Mouse (Mus musculus) heart, embryonic 13.5 days (tissue): ENCODE results near the gene Tmem80. TPM values are rescaled to one million over a fixed set of nuclear protein-coding genes. Genes with fewer than 3 reads are reported as not detected.
A peak's percentile ranks its signal among the peaks of the same experiment; 100 is the strongest.

Experiments
- ATAC-seq: fragments of 200-750 bp; cut with Nextera tagmentation; 2 replicates; pipeline ENCODE4 v1.8.0; 2017; ENCODE audit warnings: moderate TSS enrichment; ENCODE audit not compliant: insufficient number of reproducible peaks, low FRiP score, low TSS enrichment; ENCODE audit errors: extremely low read depth
- H3K27ac ChIP-seq: fragments of 300-500 bp; sonication (generic); replicated peaks from 2 replicates; pipeline ENCODE4 v1.5.1; 2015; ENCODE audit warnings: moderate library complexity, mild to moderate bottlenecking, inconsistent platforms
- H3K27me3 ChIP-seq: fragments of 300-500 bp; sonication (generic); replicated peaks from 2 replicates; pipeline ENCODE4 v1.6.1; 2015; ENCODE audit warnings: mild to moderate bottlenecking, inconsistent platforms
- H3K36me3 ChIP-seq: fragments of 300-500 bp; sonication (generic); 2 replicates; pipeline ENCODE4 v1.6.1; 2015; ENCODE audit warnings: mild to moderate bottlenecking, inconsistent platforms
- H3K4me1 ChIP-seq: fragments of 300-500 bp; sonication (generic); 2 replicates; pipeline ENCODE4 v1.6.1; 2015; ENCODE audit warnings: inconsistent platforms
- H3K4me2 ChIP-seq: fragments of 300-500 bp; sonication (generic); 2 replicates; pipeline ENCODE4 v1.6.1; 2015; ENCODE audit warnings: inconsistent platforms, mild to moderate bottlenecking, moderate library complexity
- H3K4me3 ChIP-seq: fragments of 300-500 bp; sonication (generic); 2 replicates; pipeline ENCODE4 v1.5.1; 2015; ENCODE audit warnings: moderate library complexity, mild to moderate bottlenecking, inconsistent platforms
- H3K9ac ChIP-seq: fragments of 300-500 bp; sonication (generic); 2 replicates; pipeline ENCODE4 v1.6.1; 2015; ENCODE audit warnings: inconsistent platforms, mild to moderate bottlenecking, moderate library complexity
- H3K9me3 ChIP-seq: fragments of 300-500 bp; sonication (generic); 2 replicates; pipeline ENCODE4 v1.6.1; 2016; ENCODE audit warnings: inconsistent platforms
- WGBS: fragments of 180-500 bp; shearing (Covaris S2); methylation state at CpG from one replicate; pipeline ENCODE4 v1.1.7; 2015; ENCODE audit warnings: mixed read lengths; 5-methylcytosine and 5-hydroxymethylcytosine counted together
- polyA plus RNA-seq: library from polyadenylated mRNA; unstranded; fragments of >200 nt; fragmentation: Nextera tagmentation; extraction: Ambion mirVana; gene quantifications from 2 replicates; pipeline ENCODE4 v1.2.1, GENCODE M21; 2015

Gene Tmem80
- polyA plus RNA-seq = 33.2 and 39.9 TPM in 2 replicates

DNA sequence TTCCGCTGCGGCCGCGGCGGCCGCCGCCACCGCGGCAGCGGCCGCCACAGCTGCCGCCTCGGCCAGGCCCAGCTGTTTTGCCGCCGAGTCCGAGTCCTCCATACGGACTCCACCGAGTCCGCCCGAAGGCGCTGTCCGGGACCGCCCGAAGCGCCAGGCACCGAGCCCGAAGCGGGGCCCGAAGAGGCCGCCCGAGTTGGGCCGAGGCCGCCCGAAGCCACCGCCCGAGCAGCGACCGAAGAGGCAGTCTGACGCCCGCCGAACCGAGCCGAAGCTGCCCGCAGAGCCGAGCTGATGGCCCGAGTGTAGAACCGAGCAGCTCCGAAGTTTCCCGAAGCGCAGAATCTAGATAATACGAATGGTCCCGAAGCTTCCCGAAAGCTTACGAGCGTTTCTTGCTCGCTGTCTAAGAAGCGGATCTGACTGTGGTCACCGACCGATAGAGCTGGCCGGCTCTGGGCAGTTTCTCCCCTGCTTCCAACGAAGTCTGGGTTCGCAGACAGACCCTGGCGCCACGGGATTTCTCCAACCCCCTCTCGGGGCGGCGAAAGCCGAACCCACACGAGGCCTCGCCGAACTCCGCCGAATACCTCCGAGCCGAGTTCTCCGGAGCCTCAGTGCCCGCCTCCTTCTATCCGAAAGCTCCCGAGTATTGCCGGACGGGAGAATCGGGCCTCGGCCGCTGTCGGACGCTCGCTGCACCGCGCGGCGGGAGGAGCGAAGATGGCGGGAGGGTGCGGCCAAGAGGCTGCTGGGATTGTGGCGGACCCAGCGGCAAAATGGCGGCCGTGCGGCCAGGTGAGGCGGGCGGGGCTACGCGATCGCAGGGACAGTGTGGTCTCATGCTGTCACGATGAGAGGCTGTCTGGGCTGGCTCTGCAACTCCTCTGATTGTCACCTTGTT lies at the start of gene Tmem80, which contains the start of gene Deaf1:
Gene Tmem80, plus strand, starts transcription at position 271 of the 904 bp plus-strand sequence.
Gene Deaf1, minus strand, starts transcription at position 222 of the 904 bp plus-strand sequence.
- Histone ChIP-seq H3K27ac (peak within 1 kb of the TSS; percentile 97), H3K4me2 (peak within 1 kb of the TSS; percentile 99), H3K36me3 (peaks cover 22% of the 10 kb centered on the region), H3K27me3 (no peaks in the 10 kb centered on the region), H3K9ac (peak within 1 kb of the TSS; percentile 97), H3K4me3 (peak within 1 kb of the TSS; percentile 68), H3K4me1 (peaks cover 26% of the 10 kb centered on the region), H3K9me3 (no peaks in the 10 kb centered on the region)
- under 1% methylated on average over 96 of the region's 105 CpGs for WGBS
- peak; percentile 92 for ATAC-seq

DNA sequence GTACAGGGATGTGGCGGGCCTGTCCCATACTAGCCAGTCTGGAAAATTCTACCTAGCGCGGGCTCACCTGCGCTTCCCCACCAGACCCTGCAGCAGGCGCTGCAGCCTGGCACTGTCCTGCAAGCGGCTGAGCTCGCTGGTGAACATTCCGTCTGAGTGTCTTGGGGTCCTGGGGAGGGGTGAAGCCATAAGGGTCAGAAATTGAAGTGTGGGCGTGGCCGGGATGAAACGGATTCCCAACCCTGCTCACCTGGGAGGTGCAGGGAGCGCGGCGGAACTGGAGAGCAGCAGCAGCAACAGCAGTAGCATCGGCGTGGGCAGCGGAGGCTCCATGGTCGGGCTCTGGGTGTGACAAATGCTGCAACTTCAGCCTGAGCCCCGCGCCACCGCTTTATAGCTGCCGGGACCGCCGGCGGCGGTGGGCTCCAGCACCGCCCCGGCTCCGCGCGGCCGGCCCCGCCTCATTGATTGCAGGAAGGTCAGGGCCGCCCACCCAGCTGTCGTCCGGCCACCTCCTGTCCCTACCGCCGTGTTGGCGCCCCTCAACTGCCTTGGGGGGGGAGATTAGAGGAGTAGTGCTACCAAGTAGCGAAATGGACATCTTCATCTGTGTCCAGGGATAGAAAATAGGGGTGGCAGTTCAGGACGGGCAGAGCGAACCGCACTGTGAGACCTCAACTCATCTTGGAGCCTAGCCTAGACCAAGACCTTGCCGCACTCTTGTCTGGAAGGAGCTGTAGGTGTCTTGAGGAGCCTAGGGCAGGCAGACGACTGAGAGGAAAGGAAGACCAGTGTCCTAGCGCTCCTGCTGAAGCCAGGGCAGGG lies 48.6 kb upstream of the Tmem80 start, which contains the start of gene Sct:
Gene Sct, minus strand, starts transcription at position 368 of the 825 bp plus-strand sequence.
- Histone ChIP-seq H3K4me2 (peak within 1 kb of the TSS; percentile 84), H3K36me3 (no peaks in the 10 kb centered on the region), H3K27me3 (peaks cover 35% of the 10 kb centered on the region), H3K9ac (peak within 1 kb of the TSS; percentile 73), H3K27ac (no peak within 1 kb of the TSS), H3K9me3 (no peaks in the 10 kb centered on the region), H3K4me3 (peak within 1 kb of the TSS; percentile 55), H3K4me1 (peaks cover 12% of the 10 kb centered on the region)
- ATAC-seq = no peak
- 3% methylated on average over 46 of the region's 46 CpGs for WGBS

DNA sequence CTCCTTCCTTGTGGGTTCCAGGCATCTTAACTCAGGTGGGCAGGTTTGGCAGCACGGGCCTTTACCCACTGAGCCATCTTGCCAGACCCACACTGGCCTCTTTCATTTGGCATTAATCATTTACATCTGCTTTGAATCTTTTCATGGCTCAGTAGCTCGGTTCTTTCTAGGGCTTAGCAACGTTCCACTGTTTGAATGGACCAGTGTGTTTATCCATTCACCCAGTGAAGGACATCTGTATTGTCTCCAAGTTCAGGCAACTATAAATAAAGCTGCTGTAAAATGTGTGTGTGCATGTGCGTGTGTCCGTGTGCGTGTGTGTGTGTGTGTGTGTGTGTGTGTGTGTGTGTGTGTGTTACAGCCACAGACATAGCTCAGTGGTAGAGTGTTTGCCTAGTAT lies 46.1 kb upstream of the Tmem80 start:
- Histone ChIP-seq H3K4me1 (peaks cover 12% of the 10 kb centered on the region), H3K4me2 (no peak overlapping the region), H3K9ac (no peak overlapping the region), H3K9me3 (no peaks in the 10 kb centered on the region), H3K36me3 (no peaks in the 10 kb centered on the region), H3K27ac (no peak overlapping the region), H3K4me3 (no peak overlapping the region), H3K27me3 (peaks cover 32% of the 10 kb centered on the region)
- WGBS = 81% methylated on average over 6 of the region's 6 CpGs
- no peak for ATAC-seq

DNA sequence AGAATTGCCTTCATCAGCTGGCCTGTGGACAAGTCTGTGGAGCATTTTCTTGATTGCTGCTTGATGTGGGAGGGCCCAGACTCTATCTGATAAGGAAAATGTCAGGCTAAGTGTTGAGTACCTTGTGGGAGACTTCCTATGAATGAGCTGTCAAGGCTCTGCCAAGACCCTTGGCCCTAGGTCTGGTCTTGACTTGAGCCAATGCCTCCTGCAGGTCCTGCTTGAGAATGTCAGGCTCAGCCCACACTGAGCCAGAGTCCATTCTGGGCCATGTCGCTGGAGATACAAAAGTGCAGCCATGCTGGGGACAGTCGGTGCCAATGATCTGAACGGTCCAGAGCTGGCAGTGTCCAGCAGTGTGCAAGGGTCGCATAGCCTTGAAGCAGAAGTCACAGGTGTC lies 44.8 kb upstream of the Tmem80 start:
- no peaks in the 10 kb centered on the region for H3K36me3 ChIP-seq
- H3K9ac ChIP-seq = no peak overlapping the region
- H3K4me3 ChIP-seq = no peak overlapping the region
- H3K9me3 ChIP-seq = no peaks in the 10 kb centered on the region
- H3K27me3 ChIP-seq = peaks cover 25% of the 10 kb centered on the region
- H3K27ac ChIP-seq = no peak overlapping the region
- no peak overlapping the region for H3K4me2 ChIP-seq
- 74% methylated on average over 4 of the region's 4 CpGs for WGBS
- ATAC-seq = no peak
- peaks cover 12% of the 10 kb centered on the region for H3K4me1 ChIP-seq

DNA sequence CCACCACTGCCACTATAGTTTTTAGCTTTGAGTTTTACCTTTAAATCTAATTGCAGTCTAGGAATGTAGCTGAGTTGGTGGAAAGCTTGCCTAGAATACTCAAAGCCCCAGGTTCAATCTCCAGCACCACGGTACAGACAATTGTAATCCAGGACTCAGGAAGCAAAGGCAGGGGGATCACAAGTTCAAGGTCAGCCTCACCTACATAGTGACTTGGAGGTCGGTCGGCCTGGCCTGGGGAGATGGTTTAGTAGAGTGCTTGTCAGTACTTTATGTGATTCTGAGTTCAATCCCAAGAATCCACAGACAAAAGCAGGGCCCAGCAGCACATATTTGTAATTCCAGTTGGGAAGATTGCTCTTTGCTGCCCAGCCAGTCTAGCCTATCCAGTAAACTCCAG lies 39.5 kb upstream of the Tmem80 start:
- Histone ChIP-seq H3K36me3 (no peaks in the 10 kb centered on the region), H3K4me2 (no peak overlapping the region), H3K4me3 (no peak overlapping the region), H3K27me3 (peaks cover 44% of the 10 kb centered on the region), H3K9ac (no peak overlapping the region), H3K27ac (no peak overlapping the region), H3K9me3 (no peaks in the 10 kb centered on the region; the same call in 1 of the 2 replicates), H3K4me1 (peaks cover 10% of the 10 kb centered on the region)
- 64% methylated on average over 3 of the region's 3 CpGs for WGBS
- no peak for ATAC-seq

DNA sequence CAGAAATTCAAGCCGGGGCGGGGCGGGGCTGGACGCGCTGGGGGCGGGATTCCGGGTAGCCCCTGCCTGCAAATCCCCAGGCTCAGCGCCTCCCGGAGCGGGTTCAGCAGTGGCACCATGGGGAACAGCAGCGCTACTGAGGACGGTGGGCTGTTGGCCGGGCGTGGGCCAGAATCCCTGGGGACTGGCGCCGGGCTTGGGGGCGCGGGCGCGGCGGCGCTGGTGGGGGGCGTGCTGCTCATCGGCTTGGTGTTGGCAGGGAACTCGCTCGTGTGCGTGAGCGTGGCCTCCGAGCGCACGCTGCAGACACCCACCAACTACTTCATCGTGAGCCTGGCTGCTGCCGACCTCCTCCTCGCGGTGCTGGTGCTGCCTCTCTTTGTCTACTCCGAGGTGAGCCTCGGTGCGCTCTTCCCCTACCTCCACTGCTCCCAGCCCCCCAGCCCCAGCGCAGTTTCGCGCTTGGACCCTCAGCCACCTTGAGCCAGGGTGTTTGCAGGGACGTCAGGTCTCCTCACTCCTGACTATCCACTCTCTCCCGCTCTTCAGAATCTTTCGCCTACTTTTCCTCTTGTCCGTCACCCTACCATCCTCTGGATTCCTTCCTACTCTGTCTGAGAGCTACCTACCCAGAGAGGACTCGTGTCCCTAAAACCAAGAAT lies 35.5 kb upstream of the Tmem80 start, which contains the start of gene Drd4:
Gene Drd4, plus strand, starts transcription at position 86 of the 662 bp plus-strand sequence.
- Histone ChIP-seq H3K27me3 (peaks cover 74% of the 10 kb centered on the region), H3K27ac (no peak within 1 kb of the TSS), H3K4me2 (peak within 1 kb of the TSS; percentile 92), H3K9ac (peak within 1 kb of the TSS; percentile 75), H3K4me3 (peak within 1 kb of the TSS; percentile 58), H3K36me3 (peaks cover 4% of the 10 kb centered on the region), H3K4me1 (peaks cover 28% of the 10 kb centered on the region), H3K9me3 (no peaks in the 10 kb centered on the region; the same call in 1 of the 2 replicates)
- WGBS = 3% methylated on average over 46 of the region's 46 CpGs
- no peak for ATAC-seq

DNA sequence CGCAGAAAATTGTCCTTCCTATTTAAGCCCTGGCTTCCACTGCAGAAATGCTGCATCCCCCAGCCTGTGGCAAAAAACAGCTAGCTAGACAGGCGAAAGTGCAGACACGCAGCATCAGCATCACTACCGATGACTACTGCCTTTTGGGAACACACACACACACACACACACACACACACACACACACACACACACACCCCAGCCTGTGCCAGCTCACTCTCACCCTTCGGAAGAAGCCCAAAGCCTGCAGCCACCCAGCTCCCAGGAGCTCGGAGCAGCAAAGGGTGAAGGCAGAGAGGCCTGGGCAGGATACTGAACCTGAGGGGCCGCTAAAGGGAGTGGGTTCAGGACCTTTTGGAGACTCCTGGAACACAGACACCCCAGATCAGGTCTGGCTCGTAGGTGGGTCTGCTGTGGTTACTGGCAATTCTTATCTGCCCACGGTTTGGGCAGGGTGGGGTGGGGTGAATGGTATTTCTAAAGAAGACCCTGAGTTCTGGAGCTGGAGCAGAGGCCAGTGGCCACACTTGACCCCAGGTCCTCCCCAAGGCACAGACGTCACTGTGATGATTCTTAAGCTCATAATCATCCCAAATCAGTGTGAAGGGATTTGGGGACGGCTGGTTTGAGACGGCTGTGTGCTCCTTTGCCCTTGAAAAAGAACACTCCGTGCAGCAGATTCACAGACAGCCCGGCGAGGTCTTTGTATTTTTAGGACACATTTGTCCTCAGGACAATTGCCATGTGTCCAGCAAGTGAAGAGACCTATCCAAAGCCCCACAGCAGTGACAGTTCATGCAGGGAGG lies 34.8 kb upstream of the Tmem80 start:
- 39% methylated on average over 15 of the region's 15 CpGs for WGBS
- peaks cover 74% of the 10 kb centered on the region for H3K27me3 ChIP-seq
- peak overlapping the region; percentile 75 for H3K9ac ChIP-seq
- H3K9me3 ChIP-seq = no peaks in the 10 kb centered on the region; the same call in 1 of the 2 replicates
- no peak overlapping the region for H3K27ac ChIP-seq
- no peak for ATAC-seq
- peak overlapping the region; percentile 58 for H3K4me3 ChIP-seq
- peak overlapping the region; percentile 92 for H3K4me2 ChIP-seq
- H3K36me3 ChIP-seq = peaks cover 12% of the 10 kb centered on the region
- H3K4me1 ChIP-seq = peaks cover 28% of the 10 kb centered on the region

DNA sequence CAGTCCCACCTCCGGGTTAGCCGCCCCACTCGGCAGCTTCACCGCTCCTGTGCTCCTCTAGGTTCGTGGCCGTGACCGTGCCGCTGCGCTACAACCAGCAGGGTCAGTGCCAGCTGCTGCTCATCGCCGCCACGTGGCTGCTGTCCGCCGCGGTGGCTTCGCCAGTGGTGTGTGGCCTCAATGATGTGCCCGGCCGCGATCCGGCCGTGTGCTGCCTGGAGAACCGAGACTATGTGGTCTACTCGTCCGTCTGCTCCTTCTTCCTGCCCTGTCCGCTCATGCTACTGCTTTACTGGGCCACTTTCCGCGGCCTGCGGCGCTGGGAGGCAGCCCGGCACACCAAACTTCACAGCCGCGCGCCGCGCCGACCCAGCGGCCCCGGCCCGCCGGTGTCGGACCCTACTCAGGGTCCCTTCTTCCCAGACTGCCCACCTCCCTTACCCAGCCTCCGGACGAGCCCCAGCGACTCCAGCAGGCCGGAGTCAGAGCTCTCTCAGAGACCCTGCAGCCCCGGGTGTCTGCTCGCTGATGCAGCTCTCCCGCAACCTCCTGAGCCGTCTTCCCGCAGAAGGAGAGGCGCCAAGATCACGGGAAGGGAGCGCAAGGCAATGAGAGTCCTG lies 33.6 kb upstream of the Tmem80 start:
- H3K9ac ChIP-seq = peak overlapping the region; percentile 74
- peaks cover 74% of the 10 kb centered on the region for H3K27me3 ChIP-seq
- under 1% methylated on average over 53 of the region's 53 CpGs for WGBS

DNA sequence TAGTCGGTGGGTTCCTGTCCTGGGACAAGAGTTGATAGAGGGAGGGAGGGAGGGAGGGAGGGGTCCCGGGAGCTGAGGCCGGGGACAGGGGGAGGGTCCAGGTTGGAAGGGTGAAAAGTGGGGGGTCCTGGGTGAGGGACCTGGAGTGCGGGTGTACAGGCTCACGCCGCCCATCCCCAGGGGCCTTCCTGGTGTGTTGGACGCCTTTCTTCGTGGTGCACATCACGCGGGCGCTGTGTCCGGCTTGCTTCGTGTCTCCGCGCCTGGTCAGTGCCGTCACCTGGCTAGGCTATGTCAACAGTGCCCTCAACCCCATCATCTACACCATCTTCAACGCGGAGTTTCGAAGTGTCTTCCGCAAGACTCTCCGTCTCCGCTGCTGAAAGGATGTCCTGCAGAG lies 33.1 kb upstream of the Tmem80 start:
- 3% methylated on average over 22 of the region's 22 CpGs for WGBS
- Histone ChIP-seq H3K27me3 (peaks cover 72% of the 10 kb centered on the region), H3K9me3 (no peaks in the 10 kb centered on the region; the same call in 1 of the 2 replicates), H3K4me1 (peaks cover 28% of the 10 kb centered on the region), H3K27ac (no peak overlapping the region), H3K36me3 (peaks cover 25% of the 10 kb centered on the region), H3K9ac (peak overlapping the region; percentile 74), H3K4me3 (peak overlapping the region; percentile 50), H3K4me2 (peak overlapping the region; percentile 75)
- no peak for ATAC-seq

More for the DNA sequence above, 33.6 kb upstream of the Tmem80 start:
- peaks cover 20% of the 10 kb centered on the region for H3K36me3 ChIP-seq
- H3K27ac ChIP-seq = no peak overlapping the region
- H3K9me3 ChIP-seq = no peaks in the 10 kb centered on the region; the same call in 1 of the 2 replicates
- H3K4me3 ChIP-seq = peak overlapping the region; percentile 50
- no peak for ATAC-seq
- peaks cover 28% of the 10 kb centered on the region for H3K4me1 ChIP-seq
- peak overlapping the region; percentile 75 for H3K4me2 ChIP-seq
